Mouse (Mus musculus) 3134 (cell line): ENCODE measurements around the gene Ceacam11.
"Not testable (repeated sequence)": the region's sequence is repeated elsewhere in the genome, so short reads cannot be mapped to it uniquely, and the experiment has no call there.

Experiments
- DNase-seq: peaks from one replicate; pipeline ENCODE4 v3.0.0-alpha.2; 2011; ENCODE audit warnings: low spot score; ENCODE audit not compliant: insufficient read length; ENCODE audit errors: extremely low read depth

Gene Ceacam11

DNA sequence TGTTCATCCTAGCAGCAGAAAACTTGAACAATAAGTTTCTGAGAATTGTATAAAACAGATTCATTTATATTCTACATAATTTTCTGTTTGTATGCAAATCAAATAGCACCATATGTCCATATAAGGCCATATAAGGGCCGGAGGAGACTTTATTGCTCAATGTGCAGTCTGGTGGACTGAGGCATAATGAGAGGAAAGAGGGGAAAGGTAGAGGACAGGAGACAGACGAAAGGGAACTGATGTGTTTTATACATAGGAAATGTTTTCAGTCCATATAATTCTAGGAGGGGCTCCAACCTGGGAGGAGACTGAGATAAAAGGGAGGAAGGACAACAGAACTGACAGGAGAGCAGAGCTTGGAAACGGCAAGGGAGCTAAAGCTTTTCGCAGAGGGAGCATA, at the start of gene Ceacam11:
TSS of gene Ceacam11 (plus strand) at position 301 of the 400 bp plus-strand sequence.
- no peak for DNase-seq

DNA sequence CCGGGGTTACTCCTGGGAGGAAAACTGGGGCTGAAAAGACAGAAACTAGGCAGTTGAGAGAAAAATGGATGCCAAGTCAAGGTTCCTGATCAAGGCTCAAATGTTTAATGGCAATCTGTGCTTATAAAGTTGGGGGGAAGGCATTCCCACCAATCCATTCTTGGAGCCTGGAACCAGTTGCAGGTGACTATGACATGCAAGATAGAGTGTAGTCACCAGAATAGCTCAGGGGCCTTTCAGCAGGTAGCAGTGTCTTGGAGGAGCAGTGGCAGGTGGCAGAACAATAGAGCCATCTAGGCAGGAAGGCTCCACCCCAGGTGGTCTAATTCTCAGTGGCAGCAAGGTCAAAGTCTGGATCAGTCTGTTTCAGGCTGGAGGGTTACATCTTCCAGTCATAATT, 29.2 kb downstream of the Ceacam11 start:
- DNase-seq: not testable (repeated sequence)

DNA sequence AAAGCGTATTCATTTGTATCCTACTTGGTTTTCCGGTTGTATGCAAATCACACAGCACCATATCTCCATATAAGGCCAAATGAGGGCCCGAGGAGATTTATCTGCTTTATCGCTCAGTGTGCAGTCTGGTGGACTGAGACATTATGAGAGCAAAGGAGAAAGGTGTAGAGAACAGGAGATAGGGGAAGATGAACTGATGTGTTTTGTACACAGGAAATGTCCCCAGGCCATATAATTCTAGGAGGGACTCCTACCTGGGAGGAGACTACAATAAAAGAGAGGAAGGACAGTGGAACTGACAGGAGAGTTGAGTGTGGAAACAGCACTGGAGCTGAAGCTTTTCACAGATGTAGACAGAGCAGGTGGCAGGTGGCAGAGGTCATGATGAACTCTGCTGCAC, 37.7 kb downstream of the Ceacam11 start, which contains the start of gene Ceacam13:
TSS of gene Ceacam13 (plus strand) at position 301 of the 400 bp plus-strand sequence.
- no peak for DNase-seq
